Mouse (Mus musculus): Measurements from ENCODE around the gene Pink1.

GRCm38 (mm10) chr4:138347280-138347679 is 21.2 kb upstream of the Pink1 start:
- TF ChIP-seq CTCF (IDR thresholded peaks at IDR 0.05; ENCODE audit: control insufficient read depth, insufficient read depth, insufficient read length) (no peak), MYOG (IDR thresholded peaks at IDR 0.05; ENCODE audit: control insufficient read depth, extremely low read depth, insufficient read length) (no peak)
